Mouse (Mus musculus): ENCODE results near the gene Tcte2.

Gene Tcte2

GRCm38 (mm10) chr17:13667006-13667405 is 94.6 kb downstream of the Tcte2 start:
- in situ Hi-C loops (cut with MboI, MseI): loop anchor here in 1 of 2 experiments (25.0 kb wide), 1 partner anchor 545 kb away; the partner anchor contains the start of gene Dact2

GRCm38 (mm10) chr17:13665731-13666130 is 95.9 kb downstream of the Tcte2 start:
- in situ Hi-C loops (cut with MboI, MseI): loop anchor here in 1 of 2 experiments (25.0 kb wide), 1 partner anchor 547 kb away; the partner anchor contains the start of gene Dact2

GRCm38 (mm10) chr17:13663386-13664166 is 98.0 kb downstream of the Tcte2 start:
- in situ Hi-C loops (cut with MboI, MseI): loop anchor here in 1 of 2 experiments (25.0 kb wide), 1 partner anchor 549 kb away; the partner anchor contains the start of gene Dact2
